Mouse (Mus musculus) ES-E14 (cell line): ENCODE measurements around the gene Bmpr2. TPM values are rescaled to one million over a fixed set of nuclear protein-coding genes. Genes with fewer than 3 reads are reported as not detected.

Source experiments
- DNase-seq: peaks from one replicate; pipeline ENCODE4 v3.0.0-alpha.2; 2013; ENCODE audit warnings: low read depth, low spot score
- H3K27ac ChIP-seq: 2 replicates; pipeline ENCODE4 v1.5.1; 2012; ENCODE audit warnings: low read depth, mild to moderate bottlenecking, low read length, moderate library complexity, mixed read lengths; ENCODE audit not compliant: poor library complexity, insufficient read depth, severe bottlenecking
- H3K36me3 ChIP-seq: 2 replicates; pipeline ENCODE4 v1.6.1; 2012; ENCODE audit warnings: mild to moderate bottlenecking, low read length, moderate library complexity, mixed read lengths; ENCODE audit not compliant: control insufficient read depth, poor library complexity, insufficient read depth, severe bottlenecking
- H3K4me1 ChIP-seq, 2 experiments: fragments of 150-350 bp in 1 of 2; sonication (generic) in 1 of 2; 2 replicates each; pipeline ENCODE4 v1.6.1; 2012; ENCODE audit warnings: low read length in 2 of 2, mild to moderate bottlenecking in 1 of 2, mixed read lengths in 1 of 2; ENCODE audit not compliant: control insufficient read depth in 2 of 2, insufficient read depth in 2 of 2, poor library complexity in 1 of 2
- H3K4me3 ChIP-seq, 2 experiments: fragments of 150-350 bp in 1 of 2; sonication (generic) in 1 of 2; 2 replicates each; pipeline ENCODE4 v1.5.1; 2012; ENCODE audit warnings: low read length in 2 of 2, low read depth in 1 of 2, mild to moderate bottlenecking in 1 of 2, mixed read lengths in 1 of 2; ENCODE audit not compliant: insufficient read depth in 1 of 2, poor library complexity in 1 of 2, severe bottlenecking in 1 of 2
- H3K9ac ChIP-seq: 2 replicates; pipeline ENCODE4 v1.6.1; 2012; ENCODE audit warnings: low read depth, mild to moderate bottlenecking, low read length, mixed read lengths; ENCODE audit not compliant: poor library complexity, insufficient read depth, severe bottlenecking
- H3K9me3 ChIP-seq: fragments of 150-350 bp; sonication (generic); 2 replicates; pipeline ENCODE4 v1.6.1; 2012; ENCODE audit warnings: low read depth, mild to moderate bottlenecking, low read length; ENCODE audit not compliant: control insufficient read depth, insufficient read depth
- CHD2 ChIP-seq: IDR thresholded peaks from 2 replicates; pipeline ENCODE4 v1.6.1; 2014; ENCODE audit warnings: mild to moderate bottlenecking, low read depth, low read length, inconsistent platforms
- HCFC1 ChIP-seq: IDR thresholded peaks from 2 replicates; pipeline ENCODE4 v1.6.1; 2012; ENCODE audit warnings: low read length, inconsistent platforms, borderline replicate concordance; ENCODE audit not compliant: insufficient read depth
- MAFK ChIP-seq: IDR thresholded peaks from 2 replicates; pipeline ENCODE4 v1.6.1; 2014; ENCODE audit warnings: mild to moderate bottlenecking, low read depth, low read length, inconsistent platforms; ENCODE audit not compliant: insufficient read depth
- ZC3H11A ChIP-seq: IDR thresholded peaks from 2 replicates; pipeline ENCODE4 v1.6.1; 2012; ENCODE audit warnings: low read depth, mild to moderate bottlenecking, inconsistent platforms, low read length, borderline replicate concordance
- ZNF384 ChIP-seq: IDR thresholded peaks from 2 replicates; pipeline ENCODE4 v1.6.1; 2012; ENCODE audit warnings: low read depth, low read length, inconsistent platforms
- in situ Hi-C, 2 experiments: fragments of 600-800 bp; cut with MboI; formaldehyde crosslinking; loops; one replicate each; pipeline ENCODE4 v1.15.1; 2025; ENCODE audit warnings: low sequenced_read_pairs in 2 of 2, inconsistent platforms in 1 of 2; ENCODE audit not compliant: unreplicated experiment in 2 of 2
- total RNA-seq: library from RNA; depleted of rRNA; stranded (reverse); fragments of 300-350 nt; gene quantifications from 2 replicates; pipeline ENCODE4 v1.2.3, GENCODE M21; 2012; rRNA removed

The Bmpr2 gene
- total RNA-seq, 1 experiment = 17.0 TPM

- Histone ChIP-seq H3K9ac (no peak overlapping the region), H3K27ac (no peak overlapping the region), H3K9me3 (no peaks in the 10 kb centered on the region), H3K36me3 (no peaks in the 10 kb centered on the region), H3K4me3 (no peak overlapping the region), H3K4me1 (peaks cover 2 to 6% of the 10 kb centered on the region in 2 experiments)
- DNase-seq = no peak
- in situ Hi-C loops = no loop called here
- TF ChIP-seq HCFC1 (no peak), CHD2 (no peak), ZC3H11A (no peak), ZNF384 (no peak), MAFK (no peak)
These were observed 162.9 kb downstream of the Bmpr2 start for GRCm38 (mm10) chr1:59926021-59926672.

GRCm38 (mm10) chr1:59927131-59927680 is 164.0 kb downstream of the Bmpr2 start:
- Histone ChIP-seq H3K4me1 (peaks cover 2 to 6% of the 10 kb centered on the region in 2 experiments), H3K27ac (no peak overlapping the region), H3K9ac (no peak overlapping the region), H3K36me3 (no peaks in the 10 kb centered on the region), H3K9me3 (no peaks in the 10 kb centered on the region), H3K4me3 (no peak overlapping the region)
- no peak for DNase-seq
- in situ Hi-C loops = no loop called here
- TF ChIP-seq CHD2 = no peak
- no peak for TF ChIP-seq ZNF384

Other genes with a start within 250 kb of the Bmpr2 start
- 4.0 and 5.8 TPM in 2 replicates for gene Gm973, start 247.1 kb upstream of the Bmpr2 start, total RNA-seq
- 77.9 and 161 TPM in 2 replicates for gene Sumo1, start 92.6 kb upstream of the Bmpr2 start, total RNA-seq
- gene Nop58, start 78.4 kb upstream of the Bmpr2 start, total RNA-seq = 441 and 569 TPM in 2 replicates
- 9.4 and 9.9 TPM in 2 replicates for gene Fam117b, start 149.6 kb downstream of the Bmpr2 start, total RNA-seq